Mouse (Mus musculus): Measurements from ENCODE around the gene Cd3e.
"Not testable (repeated sequence)": the region's sequence is repeated elsewhere in the genome, so short reads cannot be mapped to it uniquely, and the experiment has no call there.

Cd3e gene

DNA sequence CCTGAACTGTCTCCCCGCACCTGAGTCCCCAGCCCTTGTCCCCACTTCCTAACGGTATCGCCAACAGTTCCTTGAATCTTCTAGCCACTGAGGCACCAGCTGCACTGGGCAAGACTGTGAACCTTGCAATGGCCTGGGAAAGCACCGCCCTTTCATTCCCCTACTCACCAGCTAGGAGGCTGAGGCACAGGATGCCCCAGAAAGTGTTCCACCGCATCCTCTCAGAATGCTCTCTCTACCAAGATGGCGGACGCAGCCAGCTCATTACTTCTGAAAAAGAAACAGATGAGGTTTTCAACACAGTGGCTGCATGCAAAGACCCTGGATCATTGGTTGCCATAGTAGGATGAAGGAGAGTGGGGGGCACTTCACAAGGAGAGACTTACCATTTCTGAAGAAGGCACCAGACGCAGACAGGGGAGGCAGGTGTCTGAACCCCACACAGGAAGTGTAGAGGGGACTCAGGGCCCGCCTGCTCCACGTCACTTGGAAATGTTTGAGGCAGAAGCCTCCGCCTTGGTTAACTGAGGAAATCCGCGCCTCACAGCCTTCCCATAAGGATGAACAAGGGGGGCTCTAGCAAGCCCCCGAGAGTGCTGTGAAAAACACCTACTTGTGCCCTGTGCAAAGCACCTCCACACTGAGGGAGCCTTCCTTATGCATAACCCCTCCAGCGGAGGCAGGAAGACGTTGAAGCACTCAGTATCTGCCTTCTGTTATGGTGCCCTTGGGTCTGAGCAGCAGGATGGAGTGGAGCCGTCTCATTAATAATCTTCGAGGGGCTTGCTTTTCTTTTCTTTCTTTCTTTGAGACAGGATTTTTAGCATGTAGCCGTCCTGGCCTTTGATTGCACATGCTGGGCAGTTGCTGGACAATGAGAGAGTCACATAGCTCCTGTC lies at the start of gene Cd3e:
Gene Cd3e, minus strand, starts transcription at position 448 of the 899 bp plus-strand sequence.
- no peak for DNase-seq (ENCODE audit: low spot score)

DNA sequence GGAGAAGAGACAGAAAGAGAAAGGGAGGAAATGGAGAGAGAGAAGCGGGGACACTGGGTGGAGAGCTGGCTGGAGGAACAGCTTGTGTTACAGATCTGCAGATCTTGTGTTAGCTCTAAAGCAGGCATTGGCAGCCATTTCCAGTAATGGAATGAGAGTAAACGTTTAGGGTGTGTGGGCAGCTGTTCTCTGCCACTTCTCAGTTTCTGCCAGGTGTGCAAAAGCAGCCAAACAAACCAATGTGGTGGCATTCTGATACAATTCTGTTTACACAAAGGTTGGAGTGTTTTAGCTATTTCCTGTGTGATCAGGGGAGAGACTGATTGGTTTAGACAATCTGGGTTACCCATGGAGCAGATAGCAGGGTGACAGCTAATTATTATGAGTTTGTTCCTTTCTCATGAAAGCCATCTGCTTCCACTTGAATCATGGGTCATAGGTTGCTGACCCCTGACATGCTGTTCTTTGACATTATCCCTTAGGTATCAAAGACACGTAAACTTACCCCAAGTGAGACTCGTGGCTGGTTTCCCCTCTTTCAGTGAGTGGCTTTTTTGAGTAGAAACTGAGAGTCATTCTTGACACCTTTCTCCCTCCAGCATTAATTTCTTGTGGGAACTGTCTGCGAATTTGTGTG lies 49.0 kb upstream of the Cd3e start:
- no peak for DNase-seq (ENCODE audit: low spot score)

DNA sequence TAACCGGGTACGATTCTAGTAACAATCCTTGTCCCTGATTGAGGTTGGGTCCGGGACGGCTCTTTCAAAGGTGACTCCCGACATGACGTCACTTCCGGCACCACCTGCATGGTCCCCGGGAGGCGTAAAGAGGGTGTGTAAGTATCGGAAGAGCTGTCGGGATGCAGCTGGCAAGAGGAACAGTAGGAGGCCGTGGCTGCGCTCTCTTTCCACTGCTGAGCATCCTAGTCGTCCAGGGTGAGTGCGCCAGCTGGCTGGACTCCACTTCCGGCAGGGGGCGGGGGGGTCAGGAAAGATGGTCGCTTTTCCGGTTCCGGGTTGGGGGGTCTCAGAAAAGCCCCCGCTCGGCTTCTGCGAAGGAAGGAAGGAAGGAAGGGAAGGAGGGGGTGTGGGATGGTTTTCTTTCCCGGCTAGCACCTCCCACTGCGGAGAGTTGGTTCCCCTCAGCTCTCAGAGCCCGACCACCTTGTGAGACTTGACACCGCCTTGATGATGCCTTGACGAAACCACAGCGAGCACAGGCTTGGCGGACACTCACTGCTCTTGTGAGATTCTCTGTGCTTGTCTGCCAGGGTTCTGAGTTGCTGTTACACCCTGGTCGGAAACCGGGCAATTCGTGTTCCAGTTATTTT lies 45.8 kb upstream of the Cd3e start, which contains the start of gene Mpzl3:
Gene Mpzl3, plus strand, starts transcription at position 105 of the 632 bp plus-strand sequence.
- DNase-seq (ENCODE audit: low spot score), result peak; percentile 53

DNA sequence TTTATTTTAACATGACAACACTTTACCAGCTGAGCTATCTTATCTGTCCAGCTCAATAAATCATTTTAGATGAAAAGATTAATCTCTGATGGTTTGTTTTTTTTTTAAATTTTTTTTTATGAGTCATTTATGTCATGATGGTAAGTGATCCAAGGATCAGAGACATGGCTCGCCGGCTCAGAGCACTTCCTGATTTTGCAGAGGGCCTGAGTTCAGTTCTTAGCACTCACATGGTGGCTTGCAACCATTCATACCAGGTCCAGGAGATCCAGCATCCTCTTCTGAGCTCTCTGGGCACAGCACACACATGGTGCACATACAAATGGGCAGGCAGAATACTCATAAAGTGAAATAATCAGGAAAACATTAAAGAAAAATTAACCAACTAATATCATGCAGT lies 40.9 kb upstream of the Cd3e start:
- no peak for DNase-seq (ENCODE audit: low spot score)

DNA sequence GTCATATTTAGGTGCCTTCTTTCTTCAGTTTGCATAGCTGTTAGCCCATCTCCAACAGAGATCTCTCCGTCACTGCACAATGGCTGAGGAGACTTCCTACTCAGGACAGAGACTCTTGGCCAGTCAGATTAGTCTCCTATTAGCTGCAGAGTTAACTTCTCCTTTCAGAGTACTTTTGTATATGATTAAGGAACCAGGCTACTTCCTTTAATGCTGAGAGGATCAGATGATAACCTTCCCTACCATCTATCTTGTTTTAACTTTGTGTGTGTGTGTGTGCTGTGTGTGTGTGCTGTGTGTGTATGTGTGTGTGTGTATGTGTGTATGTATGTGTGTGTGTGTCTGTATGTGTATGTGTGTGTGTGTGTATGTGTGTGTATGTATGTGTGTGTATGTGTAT lies 40.3 kb upstream of the Cd3e start:
- DNase-seq (ENCODE audit: low spot score), result no peak

DNA sequence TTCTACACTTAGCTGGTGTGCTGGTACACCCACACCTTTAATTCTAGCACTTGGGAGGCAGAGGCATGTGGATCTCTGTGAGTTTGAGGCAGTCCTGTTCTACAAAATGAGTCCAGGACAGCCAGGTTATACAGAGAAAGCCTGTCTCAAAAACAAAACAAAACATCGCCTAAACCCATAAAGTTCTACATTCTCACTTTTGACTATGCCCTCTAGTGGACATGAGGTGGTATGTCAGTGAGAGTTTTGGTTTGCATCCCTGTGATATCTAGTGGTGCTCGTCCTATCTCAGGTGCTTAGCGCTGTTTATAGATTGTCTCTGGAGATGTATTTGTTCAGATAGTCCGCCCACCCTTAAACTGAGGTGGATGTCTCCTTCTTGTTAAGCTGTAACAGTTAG lies 39.1 kb upstream of the Cd3e start:
- DNase-seq (ENCODE audit: low spot score), result no peak

DNA sequence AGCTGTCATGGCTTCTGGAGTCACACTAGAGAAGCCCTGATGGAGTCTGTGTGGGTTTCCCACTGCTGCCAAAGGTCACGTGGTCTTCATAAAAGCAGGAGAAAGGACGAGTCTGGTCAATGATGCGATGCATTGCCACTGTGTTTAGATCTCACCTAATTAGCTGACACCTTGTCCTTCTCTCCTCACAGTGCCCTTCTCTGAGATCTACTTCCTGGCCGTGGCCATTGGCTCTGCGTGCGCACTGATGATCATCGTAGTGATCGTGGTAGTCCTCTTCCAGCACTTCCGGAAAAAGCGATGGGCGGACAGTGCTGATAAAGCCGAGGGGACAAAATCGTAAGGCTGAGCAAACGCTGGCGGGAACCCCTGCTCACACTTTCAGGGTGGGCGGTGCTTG lies 37.5 kb upstream of the Cd3e start:
- DNase-seq (ENCODE audit: low spot score), result no peak

DNA sequence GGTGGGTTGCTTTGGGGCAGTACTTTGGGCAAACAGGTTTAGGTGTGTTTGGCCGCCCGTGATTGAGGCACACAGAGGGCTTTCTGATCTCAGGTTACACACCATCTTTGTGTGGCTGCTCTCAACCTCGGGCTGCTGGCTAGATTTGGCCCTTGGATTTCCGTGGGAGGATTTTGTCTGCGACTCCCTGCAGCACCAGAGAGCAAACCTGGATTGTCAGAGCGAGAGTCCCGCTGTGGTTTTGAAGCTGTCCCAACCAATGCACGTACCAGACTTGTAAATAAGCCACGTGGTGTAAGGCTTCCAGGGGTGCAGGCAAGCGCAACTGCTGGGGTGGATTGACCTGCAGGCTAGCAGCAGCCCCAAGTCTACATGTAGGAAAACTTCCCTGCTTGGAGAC lies 33.5 kb upstream of the Cd3e start:
- DNase-seq (ENCODE audit: low spot score), result no peak

DNA sequence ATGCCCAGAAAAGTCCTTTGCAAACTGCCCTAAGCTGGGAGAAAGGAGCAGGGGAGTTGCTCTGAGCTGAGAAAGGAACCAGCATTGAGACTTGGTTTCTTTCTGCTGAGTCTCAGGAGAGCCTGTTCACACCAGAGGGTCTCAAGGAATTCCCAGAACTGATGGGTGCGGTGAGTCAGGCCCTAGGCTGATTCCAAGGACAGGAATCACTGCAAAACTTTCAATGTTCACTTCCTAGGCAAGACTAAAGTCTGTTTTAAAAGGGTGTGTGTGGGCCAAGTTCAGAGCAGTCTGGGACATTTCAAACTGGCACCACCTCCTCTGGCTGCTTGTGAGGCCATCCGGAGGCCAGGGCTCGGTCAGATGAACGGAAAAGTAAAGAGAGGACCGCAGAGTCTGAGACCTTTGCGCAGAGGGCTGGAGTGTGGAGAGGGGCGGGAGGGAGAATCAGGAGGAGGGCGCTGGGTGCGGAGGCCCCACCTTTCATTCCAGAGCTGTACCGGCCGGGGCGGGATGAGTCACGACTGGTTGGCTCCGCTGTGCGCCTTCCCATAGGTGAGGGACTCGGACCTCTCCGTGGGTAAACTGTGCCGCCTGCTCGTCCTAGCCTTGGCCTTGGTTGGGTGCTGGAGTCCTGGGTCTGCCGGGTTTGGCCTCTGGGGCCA lies 32.8 kb upstream of the Cd3e start:
- peak; percentile 17 for DNase-seq (ENCODE audit: low spot score)

DNA sequence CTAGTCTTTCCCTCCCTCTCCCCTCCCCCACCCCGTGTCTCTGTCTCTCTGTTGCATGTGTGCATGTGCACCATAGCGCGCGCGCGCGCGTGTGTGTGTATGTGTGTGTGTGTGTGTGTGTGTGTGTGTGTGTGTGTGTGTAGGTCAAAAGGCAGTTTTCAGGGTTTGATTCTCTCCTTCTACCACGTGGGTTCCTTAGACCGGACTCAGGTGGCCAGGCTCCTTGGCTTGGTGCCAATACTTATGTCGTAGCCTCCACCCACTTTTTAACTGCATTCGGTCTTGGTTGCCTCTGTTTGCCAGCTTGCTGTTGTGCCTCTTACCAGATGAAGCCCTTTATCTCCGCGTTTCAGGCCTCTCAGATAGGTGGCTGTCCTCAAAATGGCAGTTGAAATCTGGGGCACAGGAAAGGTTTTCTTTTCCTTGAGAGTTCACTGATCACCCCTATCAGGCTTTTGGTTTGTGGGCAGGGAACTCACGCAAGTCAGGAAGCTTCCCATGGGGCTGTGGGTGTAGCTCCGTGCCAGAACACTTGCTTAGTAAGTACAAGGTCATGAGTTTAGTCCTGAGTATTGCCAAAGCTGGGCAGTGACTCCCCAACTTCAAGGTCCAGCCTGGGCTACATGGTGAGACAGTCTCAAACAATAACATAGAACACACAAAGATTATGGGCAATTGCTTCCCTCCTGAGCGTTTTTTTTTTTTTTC lies 31.9 kb upstream of the Cd3e start:
- DNase-seq (ENCODE audit: low spot score), result no peak

DNA sequence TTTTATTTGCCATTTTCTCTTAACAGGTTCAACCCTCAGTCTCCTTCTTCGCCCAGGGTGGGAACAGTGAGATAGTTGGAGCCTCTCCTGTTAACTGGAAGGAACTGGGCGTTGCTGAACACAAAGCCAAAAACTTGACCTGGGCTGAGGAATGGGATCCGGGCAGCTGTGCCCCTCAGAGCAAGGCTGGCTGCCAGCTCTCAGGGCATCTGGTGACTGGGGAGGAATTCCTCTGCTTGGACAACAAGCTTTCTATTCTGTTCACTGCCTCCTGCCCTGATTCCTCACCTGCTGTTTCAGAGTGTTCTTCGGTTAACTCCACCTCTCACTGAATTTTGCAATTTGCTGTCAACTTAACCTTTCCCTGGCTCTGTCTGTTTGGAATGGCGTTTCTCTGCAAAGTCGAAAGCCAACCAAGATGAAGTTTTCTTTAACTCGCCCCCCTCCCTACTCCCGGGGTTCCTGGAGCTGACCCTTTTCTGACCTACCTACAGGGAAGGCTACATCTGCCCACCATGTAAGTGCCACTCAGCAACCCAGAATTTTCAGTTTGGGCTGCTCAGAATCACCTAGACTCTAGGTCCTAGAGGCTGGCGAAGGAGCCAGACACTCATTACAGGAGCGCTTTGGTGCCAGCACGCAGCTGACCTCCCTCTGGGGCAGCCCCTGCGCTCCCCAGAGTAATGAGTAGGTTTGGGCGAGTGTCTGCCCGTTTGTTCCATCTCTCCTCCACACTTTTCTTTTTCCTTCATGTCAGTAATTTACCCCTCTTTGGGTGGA lies 30.8 kb upstream of the Cd3e start:
- no peak for DNase-seq (ENCODE audit: low spot score)

DNA sequence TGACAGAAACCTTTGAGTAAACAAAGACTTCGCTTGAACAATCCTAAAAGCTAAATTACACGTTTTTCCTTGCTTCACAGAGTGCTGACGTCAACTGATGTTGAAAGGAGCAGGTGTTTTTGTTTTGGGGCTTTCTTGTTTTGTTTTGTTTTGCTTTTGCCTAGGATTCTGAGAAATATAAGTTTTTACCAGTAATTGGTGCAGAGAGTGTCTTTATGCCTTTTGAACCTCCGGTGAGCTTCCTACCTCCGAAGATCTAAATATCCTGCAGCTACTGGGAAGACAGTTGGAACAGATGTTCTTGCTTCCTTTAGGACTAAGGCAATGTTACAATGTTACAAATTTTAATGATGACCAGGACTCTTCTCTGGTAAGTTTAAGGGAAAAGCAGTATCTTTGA lies 30.1 kb upstream of the Cd3e start, which contains the start of gene Mpzl2:
Gene Mpzl2, plus strand, starts transcription at position 301 of the 400 bp plus-strand sequence.
- DNase-seq (ENCODE audit: low spot score), result no peak

DNA sequence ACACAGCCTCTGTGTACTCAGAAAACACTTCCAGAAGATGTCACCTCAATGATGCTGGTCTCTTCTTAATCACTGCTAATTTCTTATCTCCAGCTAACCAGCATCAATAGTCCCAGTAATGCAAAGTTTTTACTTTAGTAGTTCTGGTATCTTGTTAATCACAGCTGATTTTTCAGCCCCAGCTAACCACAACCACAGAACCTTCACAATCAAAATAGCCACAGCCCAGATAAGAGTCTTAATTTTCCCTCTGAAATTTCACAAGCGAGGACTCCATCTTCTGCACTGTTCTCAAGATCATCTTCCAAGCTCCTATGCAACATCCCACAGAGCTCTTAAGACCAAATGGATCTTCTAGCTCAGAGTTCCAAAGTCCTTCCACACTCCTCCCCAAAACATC lies 28.4 kb upstream of the Cd3e start:
- not testable (repeated sequence) for DNase-seq (ENCODE audit: low spot score)

DNA sequence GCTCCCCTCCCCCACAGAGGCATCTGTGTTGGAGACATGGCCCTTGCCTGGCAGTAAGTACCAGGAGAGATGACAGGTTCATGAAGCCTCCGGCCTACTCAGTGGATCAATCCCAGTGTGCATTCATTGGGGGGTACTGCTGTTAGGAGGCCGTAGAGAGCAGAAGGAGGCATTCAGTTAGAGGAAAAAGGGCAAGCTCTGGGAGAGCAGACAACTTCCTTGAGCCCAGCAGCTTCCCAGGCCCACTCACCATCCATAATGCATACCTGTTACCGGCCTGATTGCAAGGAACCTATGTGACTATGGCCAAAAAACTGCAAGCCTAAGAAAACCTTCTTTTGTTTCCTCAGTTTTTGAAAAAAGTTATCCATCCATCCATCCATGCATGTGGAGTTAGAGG lies 25.1 kb upstream of the Cd3e start:
- no peak for DNase-seq (ENCODE audit: low spot score)

DNA sequence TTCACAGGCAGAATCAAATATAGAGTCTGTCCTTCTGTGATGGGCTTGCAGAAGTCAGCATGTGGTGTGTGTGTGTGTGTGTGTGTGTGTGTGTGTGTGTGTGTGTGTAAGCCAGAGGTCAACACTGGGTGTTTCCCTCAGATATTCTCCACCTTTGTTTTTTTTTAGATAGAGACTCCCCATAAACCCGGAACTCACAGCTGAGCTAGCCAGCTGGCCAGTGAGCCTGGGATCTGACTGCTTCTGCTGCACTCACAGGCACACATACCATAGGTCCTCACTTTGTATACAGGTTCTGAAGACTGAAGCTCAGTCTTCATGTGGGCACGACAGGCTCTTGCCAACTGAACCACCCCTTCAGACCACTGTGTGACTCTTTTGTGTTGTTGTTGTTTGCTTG lies 22.8 kb upstream of the Cd3e start:
- DNase-seq (ENCODE audit: low spot score), result no peak

DNA sequence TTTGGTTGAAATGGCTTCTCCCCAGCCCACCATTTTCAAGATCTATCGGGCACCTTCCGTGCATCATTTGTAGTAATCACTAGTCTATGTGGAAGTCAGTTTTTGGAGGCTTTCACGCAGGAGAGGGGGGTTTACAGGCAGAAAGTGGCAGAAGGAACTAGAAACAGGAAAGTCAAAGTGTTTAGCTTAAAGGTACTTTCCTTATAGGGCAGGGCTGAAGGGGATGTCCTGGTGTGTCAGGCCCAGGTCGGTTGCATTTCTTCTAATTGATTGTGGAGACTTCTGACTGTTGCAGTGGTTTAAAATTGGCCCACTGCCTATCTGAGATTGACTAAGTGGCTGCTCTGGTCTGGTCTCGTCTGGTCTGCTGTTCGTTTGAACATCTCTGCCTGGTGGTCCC lies 20.9 kb upstream of the Cd3e start:
- DNase-seq (ENCODE audit: low spot score), result no peak

DNA sequence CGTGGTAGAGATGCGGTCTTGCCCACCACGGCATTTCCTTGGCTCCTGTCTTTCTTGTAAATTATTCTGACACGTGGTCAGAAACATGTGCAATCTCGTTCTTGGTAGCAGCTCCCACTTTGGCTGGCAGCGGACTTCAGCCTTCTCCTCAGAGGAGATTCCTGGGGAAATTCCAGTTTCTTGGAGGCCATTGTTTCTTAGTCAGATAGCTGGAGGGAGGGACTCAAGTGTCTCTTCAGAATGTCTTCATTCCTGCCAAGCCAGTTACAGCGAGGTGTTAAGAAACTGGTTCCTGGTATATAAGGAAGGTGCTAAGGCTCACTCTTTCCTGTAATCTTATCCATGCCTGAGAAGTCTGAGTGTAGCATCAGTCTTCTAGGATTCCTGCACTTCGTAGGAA lies 17.9 kb upstream of the Cd3e start:
- DNase-seq (ENCODE audit: low spot score), result no peak

DNA sequence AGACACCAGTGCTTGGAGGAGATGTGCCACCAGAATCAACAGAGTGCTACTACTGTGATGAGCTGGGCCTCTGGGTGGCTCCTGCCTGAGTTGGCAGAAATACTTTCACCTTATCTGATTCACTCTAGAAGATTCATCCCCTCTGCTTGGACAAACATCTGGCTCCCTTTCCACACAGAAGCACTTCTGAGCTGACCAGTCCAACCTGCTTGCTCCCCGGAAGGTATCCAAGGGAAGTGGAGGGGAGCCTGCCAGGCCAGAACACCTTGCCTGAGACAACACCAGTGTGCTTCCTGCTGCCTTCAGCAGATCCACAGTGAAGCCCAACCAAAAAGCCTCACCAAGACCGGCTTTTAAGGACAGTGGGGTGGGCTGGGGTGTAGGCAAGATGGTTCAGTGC lies 14.8 kb upstream of the Cd3e start:
- DNase-seq (ENCODE audit: low spot score), result no peak

DNA sequence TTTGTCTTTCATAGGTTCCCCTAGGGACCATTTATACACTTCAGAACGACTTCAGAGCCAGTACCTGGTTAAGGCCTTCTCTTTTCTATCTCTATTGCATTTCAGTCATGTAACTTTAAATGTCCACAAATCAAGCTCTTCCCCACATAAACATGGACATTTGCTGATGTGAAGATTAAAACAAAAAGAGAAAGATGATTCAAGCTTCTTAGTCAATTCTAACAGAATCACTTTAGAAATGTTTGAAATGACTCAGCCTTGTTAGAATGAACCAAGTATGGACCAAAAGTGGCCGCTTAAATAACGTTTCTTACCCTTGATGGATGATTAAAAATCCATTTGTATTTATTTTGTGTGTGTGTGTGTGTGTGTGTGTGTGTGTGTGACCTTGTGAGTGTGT lies 14.2 kb upstream of the Cd3e start:
- no peak for DNase-seq (ENCODE audit: low spot score)

DNA sequence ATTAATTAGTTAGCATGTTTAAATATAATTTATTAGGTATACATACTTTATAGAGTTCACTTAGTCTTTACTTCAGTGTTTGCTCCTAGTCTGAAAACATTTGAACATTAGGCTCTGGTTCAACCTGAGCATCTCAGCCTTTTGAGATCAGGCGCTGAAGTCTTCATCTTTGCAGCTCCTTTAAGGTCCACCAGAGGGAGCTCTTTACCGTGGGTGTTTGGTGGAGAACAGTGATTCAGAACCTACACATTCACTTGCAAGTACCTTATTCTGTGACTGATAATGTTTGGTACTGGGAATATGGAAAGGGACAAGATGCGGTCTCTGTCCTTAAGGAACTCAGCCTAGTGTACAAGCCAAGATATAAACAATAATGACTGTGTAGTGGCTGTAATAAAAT lies 13.4 kb upstream of the Cd3e start:
- DNase-seq (ENCODE audit: low spot score), result no peak

DNA sequence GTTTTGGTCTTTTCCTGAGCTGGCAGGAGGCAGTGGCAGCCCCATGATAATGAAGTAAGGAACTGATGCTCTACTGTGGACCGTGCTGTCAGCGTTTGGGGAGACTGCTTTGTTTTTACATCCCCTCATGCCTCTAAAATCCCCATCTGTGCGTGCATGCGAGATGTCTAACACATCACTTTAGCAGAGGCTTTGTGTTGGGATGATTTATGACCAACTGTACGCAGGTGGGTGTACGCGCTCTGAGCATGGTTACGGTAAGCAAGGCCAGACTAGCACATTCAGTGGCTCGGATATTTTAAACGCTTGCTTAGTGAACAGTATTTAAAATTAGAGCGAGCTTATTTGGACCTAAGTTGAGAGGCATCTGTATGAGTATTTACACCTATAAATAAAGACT lies 8.6 kb upstream of the Cd3e start:
- DNase-seq (ENCODE audit: low spot score), result no peak

Data from ovary, adult 18-20 months (tissue).